Mouse (Mus musculus) right cerebral cortex, postnatal 14 days (tissue): Measurements from ENCODE around the gene 5730522E02Rik.

Experiments
- DNase-seq: peaks from one replicate; pipeline ENCODE4 v3.0.0; 2022

Gene 5730522E02Rik

DNA sequence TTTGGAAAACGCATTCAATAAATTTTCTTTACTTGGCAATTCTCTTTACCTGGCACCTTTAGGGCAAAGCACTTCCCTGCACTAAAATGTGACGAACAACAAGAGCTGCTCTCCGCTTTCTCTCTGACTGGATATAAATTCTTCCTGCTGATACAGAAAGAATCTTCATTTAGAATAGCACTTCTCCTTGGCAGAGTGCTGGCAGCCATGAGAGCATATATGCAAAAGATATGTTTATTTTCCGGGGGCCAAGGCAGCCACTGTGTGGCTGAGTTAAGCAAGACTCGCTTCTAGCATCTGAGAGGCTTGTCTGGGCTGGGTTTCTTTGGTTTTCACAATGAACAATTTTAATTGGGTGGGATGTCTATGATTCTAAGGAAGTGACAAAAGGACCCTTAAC, 564.3 kb downstream of the 5730522E02Rik start:
- peak; percentile 13 for DNase-seq

DNA sequence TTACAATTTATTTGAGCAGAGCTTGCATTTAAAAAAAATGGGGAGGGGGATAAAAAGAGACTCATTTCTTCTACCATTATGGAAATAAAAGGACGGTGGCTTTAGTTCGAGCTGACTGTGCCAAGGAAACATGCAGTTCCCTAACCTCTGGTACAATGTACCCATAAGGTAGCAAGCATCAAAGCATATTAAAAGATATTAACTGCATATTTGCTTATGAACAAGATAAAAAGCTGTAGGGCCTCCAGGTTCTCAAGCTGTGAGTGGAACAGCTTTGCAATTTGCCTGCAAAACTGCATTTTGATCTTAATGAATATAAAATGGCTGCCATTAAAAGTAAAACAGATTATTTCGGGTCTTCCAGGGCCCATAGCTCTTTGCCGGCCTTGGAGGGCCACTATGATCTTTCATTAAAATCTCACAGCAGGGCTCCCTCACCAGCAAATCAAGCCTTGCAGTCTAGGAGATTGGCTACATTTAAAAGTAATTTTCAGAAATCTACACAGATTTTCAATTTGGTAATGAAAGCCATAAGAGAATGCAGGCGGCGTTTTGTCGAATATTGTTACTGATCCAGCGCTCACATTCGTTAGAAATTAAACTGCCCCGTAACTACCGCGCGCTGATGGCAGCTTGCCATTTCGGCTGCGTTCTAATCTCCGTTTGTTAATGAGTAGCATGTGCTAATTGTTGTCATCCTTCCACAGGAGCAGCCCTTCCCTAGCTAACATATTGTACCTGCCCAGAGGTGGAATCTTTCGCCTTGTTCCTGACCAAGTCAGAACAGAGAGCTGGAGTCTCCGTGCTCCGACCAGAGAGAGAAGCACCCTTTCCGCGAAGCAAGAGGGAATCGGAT, 565.6 kb downstream of the 5730522E02Rik start:
- DNase-seq, result peak; percentile 19

DNA sequence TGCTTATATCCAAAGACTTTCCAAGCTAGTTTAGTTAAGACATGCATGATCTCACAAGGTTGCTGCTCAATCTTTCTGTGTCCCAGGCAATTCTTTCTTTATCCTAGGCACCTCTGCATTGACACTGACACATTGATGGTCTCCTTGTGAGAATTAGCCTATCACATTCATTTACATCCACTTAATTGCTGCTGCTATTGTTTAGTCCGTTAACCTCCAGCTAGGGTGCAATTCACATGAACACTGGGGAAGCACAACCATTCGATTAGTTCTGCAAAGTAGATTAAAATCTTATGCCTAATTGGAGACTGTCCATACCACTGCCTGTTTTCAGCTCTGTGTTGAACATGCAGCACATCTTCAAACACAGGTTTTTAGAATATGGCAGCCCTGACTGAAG, 603.7 kb downstream of the 5730522E02Rik start:
- DNase-seq, result no peak

DNA sequence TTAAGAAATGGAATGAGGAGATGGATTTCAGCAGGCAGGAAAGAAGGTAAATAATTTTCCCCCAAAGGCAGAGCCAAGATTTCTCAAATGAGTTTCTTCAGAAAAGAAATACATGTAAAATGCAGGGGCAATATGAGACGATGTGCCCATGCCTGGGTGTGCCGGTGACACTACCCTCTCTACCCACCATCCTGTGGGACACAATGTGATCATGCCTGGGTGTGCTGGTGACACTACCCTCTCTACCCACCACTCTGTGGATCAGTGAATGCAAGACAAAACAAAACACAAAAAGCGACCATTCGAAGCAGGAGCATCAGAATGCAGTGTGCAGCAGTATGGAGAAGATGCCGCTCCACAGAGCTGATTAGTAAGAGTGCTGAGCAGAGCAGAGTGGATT, 610.5 kb downstream of the 5730522E02Rik start:
- DNase-seq, result no peak

DNA sequence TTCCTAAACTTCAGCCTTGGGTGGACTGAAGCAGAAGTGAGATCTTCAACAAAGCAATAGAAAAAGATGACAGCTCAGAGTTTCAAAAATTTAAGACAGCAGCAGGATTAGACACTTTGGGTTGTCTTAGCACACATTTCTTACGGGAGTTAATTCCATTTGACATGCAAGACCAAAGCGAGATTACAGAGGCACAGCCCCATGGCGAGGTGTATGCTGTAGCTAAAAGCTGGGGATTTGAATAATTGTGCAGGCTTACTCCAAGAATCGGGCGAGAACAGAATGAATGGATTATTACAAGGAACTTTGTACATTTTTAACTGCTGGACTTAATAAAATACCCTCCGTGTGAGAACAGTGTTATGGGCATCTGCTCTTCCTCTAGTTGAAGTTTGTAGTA, 615.3 kb downstream of the 5730522E02Rik start:
- DNase-seq, result no peak

DNA sequence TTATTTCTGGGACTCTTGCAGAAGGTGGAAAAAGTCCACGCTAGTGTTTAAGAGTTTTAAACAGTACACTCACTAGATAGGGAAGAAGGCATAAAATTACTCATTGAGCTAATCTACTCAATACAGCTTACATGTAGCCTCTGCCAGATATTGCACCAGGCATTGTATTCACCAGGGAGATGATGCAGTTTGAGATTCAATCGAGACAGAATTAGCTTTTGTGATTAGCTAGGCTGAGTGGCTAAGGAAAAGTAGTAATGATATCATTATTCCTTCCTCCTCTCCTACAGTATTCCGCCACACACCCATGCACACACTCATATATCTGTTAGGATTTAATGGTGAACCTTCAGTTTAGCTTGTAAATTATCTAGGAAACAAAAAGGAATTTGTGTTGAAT, 615.8 kb downstream of the 5730522E02Rik start:
- DNase-seq, result no peak

DNA sequence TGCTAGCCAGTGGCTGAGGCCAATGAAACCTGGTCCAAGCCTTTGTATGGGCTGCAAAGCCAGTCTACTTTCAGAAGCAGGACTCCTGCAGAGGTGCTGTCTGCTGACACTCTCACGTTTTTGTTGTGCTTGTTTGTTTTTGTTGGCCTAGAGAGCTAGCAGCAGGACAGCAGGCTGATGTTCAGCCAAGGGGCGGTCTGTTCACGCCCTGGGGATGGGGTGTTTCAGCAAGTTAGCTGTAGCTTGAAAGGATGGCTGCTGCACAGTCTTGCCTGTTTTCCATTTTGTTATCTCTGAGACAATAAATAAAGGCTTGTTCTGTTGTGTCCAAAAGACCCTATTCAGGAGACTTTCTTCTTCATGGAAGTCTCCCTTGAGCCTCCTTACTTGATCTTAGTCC, 618.3 kb downstream of the 5730522E02Rik start:
- DNase-seq, result no peak

DNA sequence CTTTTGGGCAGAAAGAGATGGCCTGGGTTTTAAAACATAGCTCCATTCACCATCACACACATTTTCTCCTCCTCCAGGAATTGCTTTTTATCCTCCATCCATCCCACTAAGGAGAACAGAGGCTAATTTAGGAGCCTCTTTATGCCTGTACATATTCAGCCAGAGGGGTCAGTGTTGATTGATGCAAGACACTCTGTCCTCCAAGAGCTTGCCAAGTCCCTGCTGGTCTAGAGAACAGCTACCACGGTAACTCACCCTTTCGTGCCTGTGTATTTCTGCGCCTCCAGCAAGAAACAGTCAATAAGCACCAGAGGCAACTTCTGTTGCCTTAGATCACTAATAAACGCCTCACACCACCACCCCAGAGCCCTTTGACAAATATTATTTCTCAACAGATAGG, 620.3 kb downstream of the 5730522E02Rik start:
- no peak for DNase-seq

DNA sequence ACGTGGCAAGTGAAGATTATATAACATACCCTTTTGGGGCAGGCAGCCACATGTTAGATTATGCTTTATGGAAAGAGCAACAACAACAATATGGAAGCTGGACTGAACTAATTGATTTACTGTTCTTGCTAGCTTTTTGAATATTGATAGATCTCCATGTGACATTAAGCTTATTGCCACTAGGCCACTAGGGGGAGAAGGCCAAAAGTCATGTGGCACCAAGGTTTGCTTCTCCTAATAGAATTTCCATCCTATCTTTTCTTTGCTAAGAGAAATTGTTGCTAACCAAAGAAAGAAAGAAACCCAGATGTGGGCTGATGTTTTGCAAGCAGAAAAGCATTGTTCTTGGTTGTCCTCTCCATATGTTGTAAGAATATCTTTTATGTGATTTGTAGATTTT, 621.1 kb downstream of the 5730522E02Rik start:
- no peak for DNase-seq

DNA sequence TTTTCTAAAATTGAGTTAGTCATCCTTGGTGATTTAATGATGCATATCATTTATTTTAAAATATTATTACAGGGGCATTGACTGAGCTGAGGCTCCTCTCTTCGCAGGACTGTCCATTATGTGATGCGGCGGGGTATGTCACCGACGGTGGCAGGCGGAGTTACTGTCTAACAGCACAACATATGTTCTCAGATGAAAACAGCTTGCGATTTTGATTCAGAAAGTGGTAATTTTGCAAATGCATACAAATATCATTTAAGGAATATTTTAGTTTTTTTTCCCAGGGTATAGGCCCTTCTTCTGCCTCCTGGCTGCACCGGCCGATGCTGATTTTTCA, 636.5 kb downstream of the 5730522E02Rik start:
- no peak for DNase-seq

DNA sequence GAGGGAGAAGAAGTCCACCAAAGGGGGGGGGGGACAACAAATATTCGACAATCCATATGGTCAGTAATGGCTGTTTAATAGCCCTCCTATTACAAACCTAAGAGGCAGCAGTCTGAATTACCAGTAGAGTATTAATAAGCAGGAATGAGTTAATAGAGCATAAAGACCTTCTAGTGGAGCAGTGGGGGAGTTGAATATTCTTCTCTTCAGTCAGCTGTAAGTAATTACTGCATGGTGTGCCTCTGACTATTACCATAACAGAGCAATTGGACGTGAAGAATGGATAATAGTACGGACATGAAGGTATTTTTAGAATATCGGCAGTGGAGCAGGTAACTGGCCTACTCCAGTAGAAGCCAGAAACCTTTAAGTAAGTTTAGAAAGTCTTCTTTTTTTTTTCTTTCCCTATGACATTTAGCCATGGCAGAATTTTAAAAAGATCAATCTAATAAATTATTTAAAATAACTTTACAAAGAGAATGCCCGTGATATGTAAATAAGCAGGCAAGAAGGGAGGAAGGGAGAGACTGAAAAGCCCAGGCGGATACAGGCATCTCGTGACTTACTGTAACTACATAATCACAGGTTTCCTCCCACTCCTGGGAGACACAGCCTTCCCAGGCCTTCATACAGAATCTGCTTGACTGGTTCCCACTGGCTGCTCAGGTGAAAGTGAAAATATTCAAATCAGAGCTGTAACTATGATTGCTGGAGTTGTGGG, 637.0 kb downstream of the 5730522E02Rik start:
- DNase-seq, result no peak

DNA sequence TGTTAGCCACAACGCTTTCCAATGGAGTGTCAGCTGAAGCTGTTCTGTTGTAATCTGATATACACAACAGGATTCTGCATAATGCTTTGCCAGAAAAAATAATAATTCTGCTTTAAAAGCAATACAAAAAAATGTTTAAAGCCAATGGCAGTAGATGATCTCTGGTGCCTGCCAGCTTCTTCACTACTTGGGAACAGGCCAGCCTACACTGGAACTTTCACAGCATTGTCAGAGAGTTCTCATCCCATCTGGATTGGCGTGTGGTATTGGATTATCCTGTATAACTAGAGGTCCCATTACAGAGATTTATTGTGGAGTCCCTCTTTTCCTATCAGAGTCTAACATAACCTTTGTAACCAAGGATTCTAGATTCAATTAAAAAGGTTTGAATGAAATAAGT, 639.2 kb downstream of the 5730522E02Rik start:
- no peak for DNase-seq
